Mouse (Mus musculus): ENCODE data around the gene Tmem198b.

GRCm38 (mm10) chr10:128803771-128804270, 349 bp downstream of the Tmem198b start, which contains the start of gene Dnajc14:
- no peak for TF ChIP-seq CTCF (IDR thresholded peaks at IDR 0.05; ENCODE audit: insufficient read depth, low read length)
- TF ChIP-seq POLR2A (IDR thresholded peaks at IDR 0.05; ENCODE audit: borderline replicate concordance, extremely low read depth, low read depth, low read length) = peak; percentile 34; the same call in 1 of the 2 replicates
